Mouse (Mus musculus) thymus, adult 2 months (tissue): ENCODE data around the gene Rln3. TPM values are rescaled to one million over a fixed set of nuclear protein-coding genes. Genes with fewer than 3 reads are reported as not detected.
A peak's percentile ranks its signal among the peaks of the same experiment; 100 is the strongest.

ENCODE experiments used
- DNase-seq: peaks from one replicate; pipeline ENCODE4 v3.0.0; 2021
- H3K27ac ChIP-seq: fragments of 200-500 bp; 2 replicates; pipeline ENCODE4 v1.5.1; 2012; ENCODE audit warnings: low read length, control low read depth; ENCODE audit not compliant: control insufficient read depth, insufficient read depth
- H3K27me3 ChIP-seq: fragments of 200-500 bp; 2 replicates; pipeline ENCODE4 v1.6.1; 2012; ENCODE audit warnings: mild to moderate bottlenecking, low read length, moderate library complexity, mixed read lengths; ENCODE audit not compliant: control insufficient read depth, insufficient read depth
- H3K36me3 ChIP-seq: fragments of 200-500 bp; 2 replicates; pipeline ENCODE4 v1.6.1; 2012; ENCODE audit warnings: mild to moderate bottlenecking, low read length, moderate library complexity; ENCODE audit not compliant: control insufficient read depth, insufficient read depth
- H3K4me1 ChIP-seq: fragments of 200-500 bp; replicated peaks from 2 replicates; pipeline ENCODE4 v1.6.1; 2012; ENCODE audit warnings: low read length; ENCODE audit not compliant: control insufficient read depth, insufficient read depth
- H3K4me3 ChIP-seq: fragments of 200-500 bp; 2 replicates; pipeline ENCODE4 v1.5.1; 2012; ENCODE audit warnings: mild to moderate bottlenecking, low read length, control low read depth, moderate library complexity; ENCODE audit not compliant: control insufficient read depth, insufficient read depth
- CTCF ChIP-seq: fragments of 200-500 bp; IDR thresholded peaks from 2 replicates; pipeline ENCODE4 v1.5.1; 2012; ENCODE audit warnings: mild to moderate bottlenecking, control low read depth, low read length, moderate library complexity, borderline replicate concordance; ENCODE audit not compliant: control insufficient read depth, poor library complexity, insufficient read depth; ENCODE audit errors: extremely low read depth
- POLR2A ChIP-seq: fragments of 200-500 bp; IDR thresholded peaks from 2 replicates; pipeline ENCODE4 v1.6.1; 2012; ENCODE audit warnings: mild to moderate bottlenecking, low read length, control low read depth, moderate library complexity; ENCODE audit not compliant: control insufficient read depth, poor library complexity, insufficient read depth; ENCODE audit errors: extremely low read depth
- WGBS: fragments of 180-500 bp; shearing (Covaris S2); methylation state at CpG from one replicate; pipeline ENCODE4 v1.1.7; 2018; 5-methylcytosine and 5-hydroxymethylcytosine counted together
- polyA plus RNA-seq: library from polyadenylated mRNA; depleted of rRNA; stranded (reverse); fragments of >200 nt; gene quantifications from 2 replicates; pipeline ENCODE4 v1.2.3, GENCODE M21; 2012

The Rln3 gene
- polyA plus RNA-seq, 1 experiment: 9.1 TPM

- Histone ChIP-seq H3K27ac (no peak overlapping the region), H3K4me1 (no peaks in the 10 kb centered on the region), H3K4me3 (no peak overlapping the region), H3K27me3 (no peaks in the 10 kb centered on the region), H3K36me3 (peaks cover 51% of the 10 kb centered on the region)
- no peak for TF ChIP-seq CTCF
- TF ChIP-seq POLR2A: no peak
- no peak for DNase-seq
- WGBS: 86% methylated on average over 8 of the region's 8 CpGs
Measured at GRCm38 (mm10) chr8:84083829-84084241, 39.0 kb upstream of the Rln3 start.

- H3K27ac ChIP-seq: no peak overlapping the region
- no peak for DNase-seq
Measured at GRCm38 (mm10) chr8:84079206-84079605, 34.4 kb upstream of the Rln3 start.

GRCm38 (mm10) chr8:84076849-84077248 is 32.0 kb upstream of the Rln3 start:
- WGBS: 88% methylated on average over 3 of the region's 3 CpGs
- no peak for DNase-seq
- no peak overlapping the region for H3K27ac ChIP-seq
- TF ChIP-seq CTCF (no peak), POLR2A (no peak)
- no peaks in the 10 kb centered on the region for H3K27me3 ChIP-seq
- peaks cover 9% of the 10 kb centered on the region for H3K4me1 ChIP-seq
- H3K4me3 ChIP-seq: no peak overlapping the region
- peaks cover 13% of the 10 kb centered on the region for H3K36me3 ChIP-seq

More at GRCm38 (mm10) chr8:84079206-84079605, 34.4 kb upstream of the Rln3 start:
- no peak overlapping the region for H3K4me3 ChIP-seq
- H3K27me3 ChIP-seq: no peaks in the 10 kb centered on the region
- 98% methylated on average over 5 of the region's 5 CpGs for WGBS
- no peaks in the 10 kb centered on the region for H3K4me1 ChIP-seq
- no peak for TF ChIP-seq POLR2A
- TF ChIP-seq CTCF: no peak
- peaks cover 33% of the 10 kb centered on the region for H3K36me3 ChIP-seq

GRCm38 (mm10) chr8:84076412-84076811 is 31.6 kb upstream of the Rln3 start:
- Histone ChIP-seq H3K4me3 (no peak overlapping the region), H3K27me3 (no peaks in the 10 kb centered on the region), H3K36me3 (peaks cover 12% of the 10 kb centered on the region), H3K4me1 (peaks cover 9% of the 10 kb centered on the region), H3K27ac (no peak overlapping the region)
- WGBS: 94% methylated on average over 1 of the region's 1 CpGs
- TF ChIP-seq POLR2A: no peak
- TF ChIP-seq CTCF: no peak
- no peak for DNase-seq

- H3K27ac ChIP-seq: peak overlapping the region; percentile 31; the same call in 1 of the 2 replicates
- H3K27me3 ChIP-seq: no peaks in the 10 kb centered on the region
- no peaks in the 10 kb centered on the region for H3K36me3 ChIP-seq
- H3K4me3 ChIP-seq: no peak overlapping the region
- 67% methylated on average over 10 of the region's 10 CpGs for WGBS
- no peak for TF ChIP-seq POLR2A
- no peak for TF ChIP-seq CTCF
- DNase-seq: no peak
- H3K4me1 ChIP-seq: peaks cover 9% of the 10 kb centered on the region
Measured at GRCm38 (mm10) chr8:84073230-84073976, 28.6 kb upstream of the Rln3 start.

GRCm38 (mm10) chr8:84072321-84072720 is 27.5 kb upstream of the Rln3 start:
- peaks cover 13% of the 10 kb centered on the region for H3K4me1 ChIP-seq
- WGBS: 95% methylated on average over 10 of the region's 10 CpGs
- H3K27me3 ChIP-seq: no peaks in the 10 kb centered on the region
- no peak overlapping the region for H3K27ac ChIP-seq
- H3K36me3 ChIP-seq: no peaks in the 10 kb centered on the region
- H3K4me3 ChIP-seq: no peak overlapping the region
- DNase-seq: no peak
- TF ChIP-seq CTCF (no peak), POLR2A (no peak)

- no peaks in the 10 kb centered on the region for H3K27me3 ChIP-seq
- DNase-seq: no peak
- H3K4me3 ChIP-seq: no peak overlapping the region
- H3K36me3 ChIP-seq: no peaks in the 10 kb centered on the region
- no peak for TF ChIP-seq CTCF
- no peak for TF ChIP-seq POLR2A
- 91% methylated on average over 3 of the region's 3 CpGs for WGBS
- H3K4me1 ChIP-seq: peaks cover 13% of the 10 kb centered on the region
- H3K27ac ChIP-seq: no peak overlapping the region
Measured at GRCm38 (mm10) chr8:84071921-84072320, 27.1 kb upstream of the Rln3 start.

- TF ChIP-seq CTCF (no peak), POLR2A (no peak)
- no peaks in the 10 kb centered on the region for H3K36me3 ChIP-seq
- peaks cover 13% of the 10 kb centered on the region for H3K4me1 ChIP-seq
- WGBS: 69% methylated on average over 2 of the region's 2 CpGs
- H3K27me3 ChIP-seq: no peaks in the 10 kb centered on the region
- H3K27ac ChIP-seq: no peak overlapping the region
- no peak for DNase-seq
- no peak overlapping the region for H3K4me3 ChIP-seq
Measured at GRCm38 (mm10) chr8:84070667-84071066, 25.9 kb upstream of the Rln3 start.
